Mouse (Mus musculus): ENCODE results near the gene Rtn3. TPM values are rescaled to one million over a fixed set of nuclear protein-coding genes. Genes with fewer than 3 reads are reported as not detected.

The Rtn3 gene
- 3.8 and 4.2 TPM in 2 replicates for polyA plus RNA-seq (2012)

DNA sequence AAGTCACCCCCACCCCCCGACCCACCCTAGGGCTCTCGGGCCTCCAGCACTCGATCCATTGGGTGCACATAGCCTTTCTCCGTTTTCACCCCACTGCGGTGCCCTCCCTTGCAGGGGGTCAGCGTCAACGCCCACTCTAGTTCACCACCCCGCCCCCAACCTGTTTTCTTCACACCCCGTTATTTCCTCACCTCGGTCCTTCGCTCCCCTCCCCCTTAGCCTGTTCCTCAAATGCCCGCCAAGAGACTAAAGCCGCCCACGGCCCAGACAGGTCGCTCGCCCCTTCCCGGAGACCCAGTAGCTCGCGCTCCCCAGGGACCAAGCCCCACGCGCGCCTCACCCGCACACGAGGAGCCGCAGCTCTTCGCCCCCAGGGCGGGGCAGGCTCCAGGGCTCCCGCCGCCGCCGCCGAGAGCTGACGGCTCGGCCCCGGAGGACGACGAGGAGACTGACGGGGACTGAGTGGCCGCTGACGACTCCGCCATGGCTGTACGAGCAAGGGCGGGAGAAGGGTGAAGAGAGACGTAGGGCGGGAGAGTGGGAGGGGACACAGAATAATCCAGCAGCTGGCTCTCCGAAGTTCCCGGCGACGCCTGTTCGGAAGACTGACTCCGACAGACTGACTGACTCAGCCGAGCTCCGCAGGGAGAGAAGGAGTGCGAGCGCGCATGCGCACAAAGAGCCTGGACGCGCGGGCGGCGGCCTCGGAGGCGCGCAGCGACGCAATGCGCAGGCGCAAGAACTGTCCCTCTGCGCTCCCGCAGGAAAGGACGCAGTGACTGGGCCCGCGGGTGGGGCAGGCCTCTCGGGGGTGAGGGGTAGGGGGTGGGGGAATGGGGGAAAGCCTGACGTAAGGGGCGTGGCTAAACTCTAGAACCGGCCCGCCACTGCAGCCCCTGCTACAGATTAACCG, at the start of gene Rtn3:
Rtn3 (minus strand) TSS at position 683 of the 913 bp plus-strand sequence.
- H3K9me3 ChIP-seq (ENCODE audit: control insufficient read depth, low read length), result no peaks in the 10 kb centered on the region
- H3K4me1 ChIP-seq (ENCODE audit: control insufficient read depth), result peaks cover 32% of the 10 kb centered on the region
- peak within 1 kb of the TSS; percentile 95 for H3K4me3 ChIP-seq (replicated peaks)
- TF ChIP-seq GATA1 (IDR thresholded peaks at IDR 0.05; ENCODE audit: low read length) (no peak), TAL1 (IDR thresholded peaks at IDR 0.05; ENCODE audit: low read length) (no peak)
- H3K27me3 ChIP-seq (ENCODE audit: control insufficient read depth), result no peaks in the 10 kb centered on the region
- peaks cover 21% of the 10 kb centered on the region for H3K36me3 ChIP-seq (ENCODE audit: control insufficient read depth)

DNA sequence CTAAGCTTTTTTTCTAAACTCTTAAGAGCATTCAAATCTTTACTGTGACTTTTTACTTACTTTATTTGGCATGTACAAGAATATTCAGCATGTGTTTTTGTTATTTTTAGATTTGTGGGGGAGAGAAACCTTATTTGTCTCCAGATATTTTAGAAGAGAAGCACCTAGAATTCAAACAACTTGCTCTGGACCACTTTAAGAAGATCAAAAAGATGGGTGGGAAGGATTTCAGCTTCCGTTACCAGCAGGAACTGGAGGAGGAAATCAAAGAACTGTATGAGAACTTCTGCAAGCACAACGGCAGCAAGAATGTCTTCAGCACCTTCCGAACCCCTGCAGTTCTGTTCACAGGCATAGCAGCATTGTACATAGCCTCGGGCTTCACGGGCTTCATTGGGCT, 48.8 kb upstream of the Rtn3 start:
- Histone ChIP-seq H3K27me3 (ENCODE audit: control insufficient read depth) (no peaks in the 10 kb centered on the region), H3K9me3 (ENCODE audit: control insufficient read depth, low read length) (no peaks in the 10 kb centered on the region), H3K4me1 (ENCODE audit: control insufficient read depth) (no peaks in the 10 kb centered on the region), H3K4me3 (replicated peaks) (no peak overlapping the region), H3K36me3 (ENCODE audit: control insufficient read depth) (peaks cover 64% of the 10 kb centered on the region)
- no peak for TF ChIP-seq GATA1 (IDR thresholded peaks at IDR 0.05; ENCODE audit: low read length)
- TF ChIP-seq TAL1 (IDR thresholded peaks at IDR 0.05; ENCODE audit: low read length), result no peak

DNA sequence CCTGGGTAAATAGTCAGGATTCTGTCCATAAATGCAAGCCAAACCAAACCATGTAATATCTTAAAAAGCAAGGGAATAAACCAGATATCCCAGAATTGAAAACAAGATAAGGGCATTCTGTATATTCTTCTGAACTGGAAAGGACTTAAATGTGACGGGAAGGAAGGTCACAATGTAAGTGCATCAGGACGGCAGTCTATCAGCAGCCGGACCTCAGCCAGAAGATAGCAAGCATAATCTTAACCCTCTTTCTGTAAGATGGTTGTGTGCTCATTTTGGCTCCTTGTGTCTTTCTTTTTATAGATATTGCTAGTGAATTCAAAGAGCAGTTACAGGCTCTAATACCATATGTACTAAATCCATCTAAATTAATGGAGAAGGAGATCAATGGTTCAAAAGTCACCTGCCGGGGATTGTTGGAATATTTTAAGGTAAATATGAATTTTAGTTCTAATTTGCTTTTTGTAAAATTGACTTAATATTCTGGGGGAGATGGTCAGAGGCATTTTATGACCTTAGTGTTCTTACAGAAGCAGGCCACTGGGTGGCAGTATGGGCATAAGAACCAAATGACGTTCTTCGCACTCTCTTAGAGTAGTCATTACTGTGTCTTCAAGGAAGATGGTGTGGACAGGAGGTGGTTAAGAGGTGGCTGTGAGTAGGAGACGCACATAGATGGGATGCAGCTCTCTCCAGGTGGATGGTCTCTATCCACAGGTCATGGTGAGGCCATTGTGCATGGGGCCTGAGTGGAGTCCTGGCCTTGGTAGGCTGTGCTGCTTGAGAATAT, 45.8 kb upstream of the Rtn3 start:
- TF ChIP-seq TAL1 (IDR thresholded peaks at IDR 0.05; ENCODE audit: low read length) (no peak), GATA1 (IDR thresholded peaks at IDR 0.05; ENCODE audit: low read length) (no peak)
- H3K9me3 ChIP-seq (ENCODE audit: control insufficient read depth, low read length), result no peaks in the 10 kb centered on the region
- H3K36me3 ChIP-seq (ENCODE audit: control insufficient read depth), result peaks cover 73% of the 10 kb centered on the region
- no peaks in the 10 kb centered on the region for H3K4me1 ChIP-seq (ENCODE audit: control insufficient read depth)
- H3K27me3 ChIP-seq (ENCODE audit: control insufficient read depth), result no peaks in the 10 kb centered on the region
- H3K4me3 ChIP-seq (replicated peaks), result no peak overlapping the region

DNA sequence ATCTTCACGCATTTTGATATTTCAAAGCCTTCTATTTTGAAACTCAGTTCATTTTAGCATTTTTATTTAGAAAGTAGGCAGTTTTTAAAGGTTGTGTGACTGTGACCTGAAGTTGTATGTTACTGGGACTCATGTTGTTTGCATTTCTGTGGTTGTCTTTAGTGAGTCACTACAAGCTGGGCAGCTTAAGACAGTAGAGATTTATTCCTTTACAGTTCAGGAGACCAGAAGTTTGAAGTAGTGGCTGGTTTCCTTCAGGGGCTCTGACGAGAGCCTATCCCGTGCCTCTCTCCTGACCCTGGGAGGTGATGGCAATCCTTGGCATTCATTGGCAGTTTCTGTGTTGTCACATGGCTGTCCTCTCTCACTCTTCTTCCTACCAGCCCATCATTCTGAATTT, 41.8 kb upstream of the Rtn3 start:
- TF ChIP-seq TAL1 (IDR thresholded peaks at IDR 0.05; ENCODE audit: low read length) (no peak), GATA1 (IDR thresholded peaks at IDR 0.05; ENCODE audit: low read length) (no peak)
- Histone ChIP-seq H3K9me3 (ENCODE audit: control insufficient read depth, low read length) (no peaks in the 10 kb centered on the region), H3K4me3 (replicated peaks) (no peak overlapping the region), H3K36me3 (ENCODE audit: control insufficient read depth) (peaks cover 70% of the 10 kb centered on the region), H3K4me1 (ENCODE audit: control insufficient read depth) (no peaks in the 10 kb centered on the region), H3K27me3 (ENCODE audit: control insufficient read depth) (no peaks in the 10 kb centered on the region)

DNA sequence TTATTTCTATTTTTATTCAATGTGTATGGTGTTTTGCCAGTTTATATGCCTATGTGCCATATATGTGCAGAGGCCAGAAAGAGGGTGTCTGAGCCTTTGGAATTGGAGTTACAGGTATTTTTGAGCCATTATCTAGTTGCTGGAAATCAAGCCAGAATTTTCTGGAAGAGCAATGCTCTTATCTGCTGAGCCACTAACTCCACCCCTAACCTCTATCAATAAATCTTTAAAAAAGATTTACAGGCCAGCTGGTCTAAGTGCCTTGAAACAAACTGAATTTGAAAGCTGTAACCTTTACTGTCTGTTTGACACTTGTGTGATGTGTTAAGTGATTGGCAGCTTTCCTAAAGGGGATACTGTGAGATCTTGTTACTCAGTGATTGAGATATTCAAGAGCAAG, 40.7 kb upstream of the Rtn3 start:
- Histone ChIP-seq H3K4me1 (ENCODE audit: control insufficient read depth) (no peaks in the 10 kb centered on the region), H3K27me3 (ENCODE audit: control insufficient read depth) (no peaks in the 10 kb centered on the region), H3K4me3 (replicated peaks) (no peak overlapping the region), H3K36me3 (ENCODE audit: control insufficient read depth) (peaks cover 71% of the 10 kb centered on the region), H3K9me3 (ENCODE audit: control insufficient read depth, low read length) (no peaks in the 10 kb centered on the region)
- TF ChIP-seq TAL1 (IDR thresholded peaks at IDR 0.05; ENCODE audit: low read length), result no peak

DNA sequence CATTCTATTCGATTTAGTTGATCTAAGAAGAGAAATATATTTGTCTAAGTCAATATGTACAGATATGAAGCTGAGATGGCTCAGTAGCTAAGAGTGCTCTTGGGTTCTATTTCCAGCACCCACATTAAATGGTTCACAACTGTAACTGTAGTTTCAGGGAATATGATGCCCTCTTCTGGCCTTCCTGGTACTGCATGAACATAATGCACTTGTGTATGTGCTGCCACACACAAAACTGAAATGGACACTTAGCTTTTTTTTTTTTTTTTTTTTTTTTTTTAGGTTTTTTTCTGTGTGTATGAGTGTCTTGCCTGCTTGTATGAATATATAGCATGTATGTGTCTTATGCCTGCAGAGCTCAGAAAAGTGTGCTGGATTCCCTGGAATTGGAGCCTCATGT, 40.2 kb upstream of the Rtn3 start:
- Histone ChIP-seq H3K4me1 (ENCODE audit: control insufficient read depth) (no peaks in the 10 kb centered on the region), H3K36me3 (ENCODE audit: control insufficient read depth) (peaks cover 73% of the 10 kb centered on the region), H3K9me3 (ENCODE audit: control insufficient read depth, low read length) (no peaks in the 10 kb centered on the region), H3K27me3 (ENCODE audit: control insufficient read depth) (no peaks in the 10 kb centered on the region), H3K4me3 (replicated peaks) (no peak overlapping the region)
- TF ChIP-seq TAL1 (IDR thresholded peaks at IDR 0.05; ENCODE audit: low read length) (no peak; the same call in 2 of the 3 replicates), GATA1 (IDR thresholded peaks at IDR 0.05; ENCODE audit: low read length) (no peak)

DNA sequence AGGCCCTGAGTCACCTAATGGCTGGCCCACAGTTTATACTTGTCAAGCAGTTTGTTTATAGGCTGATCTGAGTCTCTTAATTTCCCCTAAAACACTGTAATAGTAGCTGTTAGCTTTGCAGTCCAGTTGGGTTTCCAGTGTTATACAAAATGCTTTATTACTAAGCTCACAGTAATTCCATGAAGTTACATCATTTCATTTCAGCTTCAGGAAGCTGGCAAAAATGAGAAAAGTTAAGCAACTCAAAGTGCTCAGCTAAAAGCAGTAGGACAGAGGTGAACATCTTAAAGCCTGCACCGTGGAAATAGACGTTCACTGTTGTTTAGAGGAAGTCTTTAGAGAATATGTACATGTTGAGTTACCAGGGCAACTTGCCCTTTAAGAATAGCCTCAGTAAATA, 39.8 kb upstream of the Rtn3 start:
- Histone ChIP-seq H3K36me3 (ENCODE audit: control insufficient read depth) (peaks cover 70% of the 10 kb centered on the region), H3K27me3 (ENCODE audit: control insufficient read depth) (no peaks in the 10 kb centered on the region), H3K9me3 (ENCODE audit: control insufficient read depth, low read length) (no peaks in the 10 kb centered on the region), H3K4me1 (ENCODE audit: control insufficient read depth) (no peaks in the 10 kb centered on the region), H3K4me3 (replicated peaks) (no peak overlapping the region)
- TF ChIP-seq TAL1 (IDR thresholded peaks at IDR 0.05; ENCODE audit: low read length) (no peak), GATA1 (IDR thresholded peaks at IDR 0.05; ENCODE audit: low read length) (no peak)

DNA sequence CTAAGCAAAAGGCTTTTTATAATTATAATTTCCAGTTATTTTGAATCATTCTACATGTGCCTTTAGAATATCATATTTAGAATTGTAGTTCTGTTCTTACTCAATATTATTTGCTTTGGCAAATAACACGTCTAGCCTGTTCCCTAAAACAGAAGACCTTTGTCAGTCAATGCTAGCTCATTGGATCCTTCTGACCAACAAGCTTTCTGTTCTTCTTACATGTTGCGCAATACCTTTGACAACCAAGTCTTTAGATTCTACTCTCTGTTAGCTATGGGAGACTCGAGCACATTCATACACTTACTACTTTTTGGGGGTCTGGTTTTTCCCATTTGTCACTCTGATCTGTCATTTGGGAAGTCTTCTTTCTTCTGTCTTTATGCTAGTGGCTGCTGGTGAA, 38.5 kb upstream of the Rtn3 start:
- Histone ChIP-seq H3K36me3 (ENCODE audit: control insufficient read depth) (peaks cover 73% of the 10 kb centered on the region), H3K27me3 (ENCODE audit: control insufficient read depth) (no peaks in the 10 kb centered on the region), H3K4me1 (ENCODE audit: control insufficient read depth) (no peaks in the 10 kb centered on the region), H3K4me3 (replicated peaks) (no peak overlapping the region), H3K9me3 (ENCODE audit: control insufficient read depth, low read length) (no peaks in the 10 kb centered on the region)
- no peak for TF ChIP-seq TAL1 (IDR thresholded peaks at IDR 0.05; ENCODE audit: low read length)
- TF ChIP-seq GATA1 (IDR thresholded peaks at IDR 0.05; ENCODE audit: low read length), result no peak

DNA sequence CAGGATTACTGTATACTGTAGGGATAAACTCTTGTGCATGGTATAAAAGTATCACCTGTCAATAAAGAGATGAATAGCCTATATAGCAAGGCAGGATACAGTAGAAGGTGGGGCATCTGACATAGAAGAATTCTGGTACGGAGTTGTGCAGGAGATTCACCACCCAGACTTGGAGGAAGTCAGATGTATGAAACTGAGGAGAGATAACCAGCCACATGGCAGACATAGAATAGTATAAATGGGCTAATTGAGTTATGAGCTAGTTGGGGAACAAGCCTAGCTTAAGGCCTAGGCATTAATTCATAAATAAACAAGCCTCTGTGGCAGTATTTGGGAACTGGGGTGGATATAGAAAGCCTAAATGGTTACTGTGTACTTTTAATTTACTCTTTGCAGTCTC, 33.4 kb upstream of the Rtn3 start:
- no peaks in the 10 kb centered on the region for H3K27me3 ChIP-seq (ENCODE audit: control insufficient read depth)
- no peaks in the 10 kb centered on the region for H3K9me3 ChIP-seq (ENCODE audit: control insufficient read depth, low read length)
- peaks cover 58% of the 10 kb centered on the region for H3K36me3 ChIP-seq (ENCODE audit: control insufficient read depth)
- no peak overlapping the region for H3K4me3 ChIP-seq (replicated peaks)
- peaks cover 6% of the 10 kb centered on the region for H3K4me1 ChIP-seq (ENCODE audit: control insufficient read depth)
- TF ChIP-seq TAL1 (IDR thresholded peaks at IDR 0.05; ENCODE audit: low read length) (no peak), GATA1 (IDR thresholded peaks at IDR 0.05; ENCODE audit: low read length) (no peak)
